Mouse (Mus musculus) megakaryocyte, embryonic 14.5 days (primary cell): ENCODE results near the gene Mybpc2.

ENCODE experiments used
- FLI1 ChIP-seq: IDR thresholded peaks from 2 replicates; pipeline ENCODE4 v1.6.1; 2012; ENCODE audit warnings: low read length, inconsistent platforms, mixed read lengths
- GATA1 ChIP-seq: IDR thresholded peaks from 3 replicates; pipeline ENCODE4 v1.6.1; 2012; ENCODE audit warnings: mixed read lengths, low read length, inconsistent platforms, borderline replicate concordance

GRCm38 (mm10) chr7:44521710-44522109, 2.7 kb downstream of the Mybpc2 start:
- TF ChIP-seq GATA1 = no peak
- no peak for TF ChIP-seq FLI1
